Mouse (Mus musculus) urinary bladder, postnatal 36 days (tissue): ENCODE measurements around the gene Kiz.
A peak's percentile ranks its signal among the peaks of the same experiment; 100 is the strongest.

ENCODE experiments used
- DNase-seq, 2 experiments: peaks; one replicate each; pipeline ENCODE4 v3.0.0; 2022; ENCODE audit warnings: low spot score in 2 of 2, mixed read lengths in 1 of 2

Kiz gene

GRCm38 (mm10) chr2:146865781-146866180 lies 10.1 kb downstream of the Kiz start:
- DNase-seq, result peak in 1 of 2 experiments; percentile 6

- no peak for DNase-seq
Observed at GRCm38 (mm10) chr2:146871300-146872269, 15.9 kb downstream of the Kiz start.

GRCm38 (mm10) chr2:146872697-146873096 lies 17.0 kb downstream of the Kiz start:
- DNase-seq, result no peak

- DNase-seq, result no peak
Observed at GRCm38 (mm10) chr2:146873881-146874441, 18.3 kb downstream of the Kiz start.

GRCm38 (mm10) chr2:146877423-146878098 lies 21.9 kb downstream of the Kiz start:
- no peak for DNase-seq

GRCm38 (mm10) chr2:146881623-146882022 lies 26.0 kb downstream of the Kiz start:
- DNase-seq, result no peak

GRCm38 (mm10) chr2:146884291-146884855 lies 28.7 kb downstream of the Kiz start:
- DNase-seq, result no peak

GRCm38 (mm10) chr2:146888786-146889414 lies 33.2 kb downstream of the Kiz start:
- DNase-seq, result no peak

- no peak for DNase-seq
Observed at GRCm38 (mm10) chr2:146898977-146899376, 43.3 kb downstream of the Kiz start.

GRCm38 (mm10) chr2:146916085-146916484 lies 60.4 kb downstream of the Kiz start:
- no peak for DNase-seq

GRCm38 (mm10) chr2:146917770-146918169 lies 62.1 kb downstream of the Kiz start:
- no peak for DNase-seq

- DNase-seq, result no peak
Observed at GRCm38 (mm10) chr2:146920375-146921160, 64.9 kb downstream of the Kiz start.

- DNase-seq, result no peak
Observed at GRCm38 (mm10) chr2:146925296-146925695, 69.6 kb downstream of the Kiz start.

GRCm38 (mm10) chr2:146925846-146926245 lies 70.2 kb downstream of the Kiz start:
- no peak for DNase-seq

- no peak for DNase-seq
Observed at GRCm38 (mm10) chr2:146948223-146948776, 92.6 kb downstream of the Kiz start.

GRCm38 (mm10) chr2:146956366-146956765 lies 100.7 kb downstream of the Kiz start:
- DNase-seq, result no peak

GRCm38 (mm10) chr2:146958398-146958911 lies 102.8 kb downstream of the Kiz start:
- DNase-seq, result no peak

- DNase-seq, result peak; percentile 66 to 74
Observed at GRCm38 (mm10) chr2:146958951-146959821, 103.5 kb downstream of the Kiz start.

- DNase-seq, result no peak
Observed at GRCm38 (mm10) chr2:146975024-146975423, 119.4 kb downstream of the Kiz start.
